Mouse (Mus musculus) G1E (cell line): Measurements from ENCODE around the gene Sec24d.

Experiments
- CTCF ChIP-seq: IDR thresholded peaks from 2 replicates; pipeline ENCODE4 v1.5.1; 2012; ENCODE audit warnings: low read depth, low read length, inconsistent platforms, mixed read lengths
- GATA1 ChIP-seq: IDR thresholded peaks from 2 replicates; pipeline ENCODE4 v1.6.1; 2012; ENCODE audit warnings: borderline replicate concordance, low read length, inconsistent platforms, mixed read lengths
- GATA2 ChIP-seq: IDR thresholded peaks from 2 replicates; pipeline ENCODE4 v1.6.1; 2012; ENCODE audit warnings: low read depth, low read length, inconsistent platforms, borderline replicate concordance
- POLR2AphosphoS5 ChIP-seq: IDR thresholded peaks from 2 replicates; pipeline ENCODE4 v1.6.1; 2012; ENCODE audit warnings: low read depth, low read length, inconsistent platforms; ENCODE audit not compliant: insufficient replicate concordance
- TAL1 ChIP-seq: conservative IDR thresholded peaks from 2 replicates; pipeline ENCODE4 v1.6.1; 2012; ENCODE audit warnings: low read depth, low read length, inconsistent platforms, mixed read lengths

DNA sequence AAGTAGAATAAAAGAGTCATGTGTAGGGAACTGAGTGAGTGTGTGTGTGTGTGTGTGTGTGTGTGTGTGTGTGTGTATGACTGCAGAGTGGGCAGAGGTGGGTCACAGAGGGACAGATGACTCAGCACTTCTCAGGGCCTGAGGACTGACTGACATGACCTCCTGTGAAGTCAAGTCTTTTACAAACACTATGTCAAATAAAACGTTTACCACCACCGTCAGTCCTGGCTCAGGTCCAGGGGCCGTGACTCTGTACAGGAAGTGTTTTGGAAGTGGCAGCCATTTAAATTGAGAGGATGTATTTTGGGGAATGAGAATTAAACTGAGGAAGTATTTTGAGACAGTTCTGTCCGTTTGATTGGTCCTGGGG, 65.8 kb downstream of the Sec24d start:
- TF ChIP-seq TAL1 (no peak), GATA1 (no peak), CTCF (no peak), POLR2AphosphoS5 (no peak), GATA2 (no peak)
